Comparison of ENCODE assay signal across 16 mouse cellular contexts in the genomic region with DNA sequence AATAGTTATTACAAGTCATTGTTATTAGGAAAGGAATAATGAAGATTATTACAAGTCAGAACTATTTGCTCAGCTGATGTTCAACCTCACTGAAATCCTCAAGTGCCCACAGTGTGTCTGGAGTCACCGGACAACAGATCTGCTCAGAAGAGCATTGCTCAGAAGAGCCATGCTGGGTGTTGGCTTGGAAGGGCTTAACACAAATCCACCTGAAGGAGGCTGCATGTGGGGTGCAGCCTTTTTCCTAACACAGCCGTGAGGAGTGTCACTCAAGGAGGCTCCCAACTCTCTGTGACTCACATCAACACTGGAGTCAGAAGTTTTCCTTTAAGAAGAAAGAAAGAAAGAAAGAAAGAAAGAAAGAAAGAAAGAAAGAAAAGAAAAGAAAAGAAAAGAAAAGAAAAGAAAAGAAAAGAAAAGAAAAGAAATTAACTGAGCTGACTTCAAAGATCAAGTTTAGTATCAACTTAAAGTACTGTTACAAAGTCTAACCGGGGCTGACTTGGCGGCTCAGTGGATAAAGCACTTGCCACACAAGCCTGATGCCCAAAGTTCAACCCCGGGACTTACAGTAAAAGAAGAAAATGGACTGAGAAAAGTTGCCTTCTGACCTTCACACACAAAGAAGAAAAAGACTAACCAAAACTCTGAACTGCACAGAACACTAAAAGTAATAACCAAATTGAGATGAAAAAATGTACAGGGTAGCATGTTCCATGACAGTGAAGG.
DNase-seq lines count a peak whose midpoint lies in the region; ATAC-seq and TF ChIP-seq lines count a peak whose summit lies in the region.
"Had no signal": no experiment of that assay in that cellular context is flagged by ENCODE, and none has a peak within 500 bp of the region (broad histone marks: within the 10 kb centered on the region; RNA-seq: fewer than 3 reads in every experiment).

No protein-coding gene starts in this region.

- no peak overlapping the region for H3K4me3 ChIP-seq in liver, adult 2 months (ENCODE audit: insufficient read depth, low read depth, low read length)
- H3K4me3 ChIP-seq in stomach, embryonic 15.5 days (replicated peaks), result no peak overlapping the region
- H3K4me3 ChIP-seq: embryonic facial prominence, embryonic 15.5 days; forebrain, embryonic 15.5 days; gastrocnemius, adult 2 months; limb, embryonic 15.5 days had no signal

- H3K4me1 ChIP-seq in liver, adult 2 months (ENCODE audit: control insufficient read depth, insufficient read depth, low read length), result peaks cover 20% of the 10 kb centered on the region
- H3K4me1 ChIP-seq in stomach, embryonic 15.5 days, result 0 out of 2 replicates have a peak, but pooled peaks cover 29% of the 10 kb centered on the region
- H3K4me1 ChIP-seq: forebrain, embryonic 15.5 days had no signal

- ATAC-seq in stomach, embryonic 15.5 days (ENCODE audit: insufficient read depth, low FRiP score, low read depth), result peak; percentile 15; the same call in 1 of the 2 replicates
- ATAC-seq: forebrain, embryonic 15.5 days had no signal

- TF ChIP-seq POLR2A in liver, adult 2 months (IDR thresholded peaks at IDR 0.05; ENCODE audit: extremely low read depth, insufficient read depth, low read length), result no peak

- no peak overlapping the region for H3K9ac ChIP-seq in liver, adult 2 months (ENCODE audit: low read depth, low read length)
- no peak overlapping the region for H3K9ac ChIP-seq in stomach, embryonic 15.5 days
- H3K9ac ChIP-seq: embryonic facial prominence, embryonic 15.5 days; forebrain, embryonic 15.5 days; limb, embryonic 15.5 days had no signal

- DNase-seq in liver, adult 2 months (ENCODE audit: extremely low read depth, low read depth, low spot score), result peak; percentile 65
- no peak for DNase-seq in liver
- peak; percentile 80 for DNase-seq in kidney, adult 11 months
- peak; percentile 55 for DNase-seq in kidney, postnatal 10 days
- no peak for DNase-seq in embryo, embryonic 9.5 days (ENCODE audit: extremely low spot score)
- no peak for DNase-seq in cerebellum, adult 9-11 months
- DNase-seq: adrenal gland, postnatal 10 days; cerebellum, postnatal 36 days; gastrocnemius, adult 2 months; heart, adult 18-20 months; thymus, postnatal 4 days had no signal

- 32% methylated on average over 5 of the region's 5 CpGs for WGBS in liver, adult 2 months
- WGBS in stomach, embryonic 15.5 days, result 63% methylated on average over 5 of the region's 5 CpGs

- H3K27ac ChIP-seq in liver, adult 2 months (replicated peaks; ENCODE audit: insufficient read depth, low read depth, low read length), result peak overlapping the region; percentile 67
- H3K27ac ChIP-seq in stomach, embryonic 15.5 days, result peak overlapping the region; percentile 88
- H3K27ac ChIP-seq: embryonic facial prominence, embryonic 15.5 days; forebrain, embryonic 15.5 days; gastrocnemius, adult 2 months; limb, embryonic 15.5 days had no signal

- H3K36me3 ChIP-seq in liver, adult 2 months (ENCODE audit: control insufficient read depth, insufficient read depth, low read length), result no peaks in the 10 kb centered on the region
- no peaks in the 10 kb centered on the region for H3K36me3 ChIP-seq in stomach, embryonic 15.5 days
- H3K36me3 ChIP-seq: embryonic facial prominence, embryonic 15.5 days; forebrain, embryonic 15.5 days; limb, embryonic 15.5 days had no signal

- H3K79me2 ChIP-seq in liver, adult 2 months (ENCODE audit: control insufficient read depth, insufficient read depth, low read length), result no peaks in the 10 kb centered on the region

- H3K9me3 ChIP-seq in stomach, embryonic 15.5 days, result no peaks in the 10 kb centered on the region
- H3K9me3 ChIP-seq: embryonic facial prominence, embryonic 15.5 days; forebrain, embryonic 15.5 days; G1E; limb, embryonic 15.5 days had no signal

- H3K27me3 ChIP-seq in liver, adult 2 months (ENCODE audit: control insufficient read depth, insufficient read depth, low read length), result no peaks in the 10 kb centered on the region
- no peaks in the 10 kb centered on the region for H3K27me3 ChIP-seq in stomach, embryonic 15.5 days (replicated peaks)
- H3K27me3 ChIP-seq: embryonic facial prominence, embryonic 15.5 days; forebrain, embryonic 15.5 days; limb, embryonic 15.5 days had no signal

- no peak for TF ChIP-seq CTCF in liver, adult 2 months (IDR thresholded peaks at IDR 0.05; ENCODE audit: low read depth, low read length)

- H3K4me2 ChIP-seq in stomach, embryonic 15.5 days, result no peak overlapping the region
- H3K4me2 ChIP-seq: embryonic facial prominence, embryonic 15.5 days; forebrain, embryonic 15.5 days; limb, embryonic 15.5 days had no signal

Comparison
In these comparisons a context has a peak if more than half of its experiments do, and no peak if none do; other contexts are left out.
1. DNase-seq: peak in liver, adult 2 months (single experiment), kidney, adult 11 months (single experiment) and kidney, postnatal 10 days (single experiment); none in liver (single experiment), embryo, embryonic 9.5 days (single experiment) and cerebellum, adult 9-11 months (single experiment).